Mouse (Mus musculus) telencephalon, adult 2 months (tissue): ENCODE data around the gene Phyh.
"Not testable (repeated sequence)": the region's sequence is repeated elsewhere in the genome, so short reads cannot be mapped to it uniquely, and the experiment has no call there.

Experiments
- DNase-seq: peaks from one replicate; pipeline ENCODE4 v3.0.0-alpha.2; 2011; ENCODE audit warnings: low read depth, low spot score

The Phyh gene

GRCm38 (mm10) chr2:4917326-4918021 is 1.3 kb upstream of the Phyh start:
- DNase-seq: peak; percentile 38

GRCm38 (mm10) chr2:4921019-4921418 is 2.2 kb downstream of the Phyh start:
- no peak for DNase-seq

- no peak for DNase-seq
Observed at GRCm38 (mm10) chr2:4922476-4923164, 3.8 kb downstream of the Phyh start.

- no peak for DNase-seq
Observed at GRCm38 (mm10) chr2:4927391-4927790, 8.6 kb downstream of the Phyh start.

GRCm38 (mm10) chr2:4929230-4929629 is 10.4 kb downstream of the Phyh start:
- DNase-seq: no peak

GRCm38 (mm10) chr2:4934516-4934915 is 15.7 kb downstream of the Phyh start:
- DNase-seq: no peak

GRCm38 (mm10) chr2:4937931-4938330 is 19.1 kb downstream of the Phyh start:
- no peak for DNase-seq

- no peak for DNase-seq
Observed at GRCm38 (mm10) chr2:4940861-4941260, 22.0 kb downstream of the Phyh start.

GRCm38 (mm10) chr2:4949691-4950090 is 30.9 kb downstream of the Phyh start:
- not testable (repeated sequence) for DNase-seq

- DNase-seq: no peak
Observed at GRCm38 (mm10) chr2:4950986-4951385, 32.2 kb downstream of the Phyh start.

- DNase-seq: no peak
Observed at GRCm38 (mm10) chr2:4954216-4954760, 35.5 kb downstream of the Phyh start.

- no peak for DNase-seq
Observed at GRCm38 (mm10) chr2:4958039-4958438, 39.2 kb downstream of the Phyh start.

- no peak for DNase-seq
Observed at GRCm38 (mm10) chr2:4967806-4968205, 49.0 kb downstream of the Phyh start.

- DNase-seq: no peak
Observed at GRCm38 (mm10) chr2:4969083-4969482, 50.3 kb downstream of the Phyh start.

- peak; percentile 46 for DNase-seq
Observed at GRCm38 (mm10) chr2:4975807-4976206, 57.0 kb downstream of the Phyh start, which contains the start of gene Ucma. Ucma (plus strand) TSS chr2:4976122.

GRCm38 (mm10) chr2:4978091-4978490 is 59.3 kb downstream of the Phyh start:
- peak; percentile 56 for DNase-seq

- no peak for DNase-seq
Observed at GRCm38 (mm10) chr2:4983987-4984386, 65.2 kb downstream of the Phyh start.

- DNase-seq: no peak
Observed at GRCm38 (mm10) chr2:4985000-4985399, 66.2 kb downstream of the Phyh start.

GRCm38 (mm10) chr2:4986798-4987197 is 68.0 kb downstream of the Phyh start:
- DNase-seq: no peak

GRCm38 (mm10) chr2:4987388-4988180 is 68.8 kb downstream of the Phyh start:
- no peak for DNase-seq
